Mouse (Mus musculus): ENCODE results near the gene Ldhb. TPM values are rescaled to one million over a fixed set of nuclear protein-coding genes. Genes with fewer than 3 reads are reported as not detected.

Gene Ldhb
- polyA plus RNA-seq, 1 experiment from 2014 or later: 215 TPM

GRCm38 (mm10) chr6:142514912-142515311, 7.2 kb upstream of the Ldhb start:
- no peak overlapping the region for H3K4me2 ChIP-seq
- peak; percentile 46 for TF ChIP-seq CTCF (IDR thresholded peaks at IDR 0.05; ENCODE audit: low read depth)
- H3K36me3 ChIP-seq (ENCODE audit: insufficient read depth): no peaks in the 10 kb centered on the region
- no peak overlapping the region for H3K9ac ChIP-seq
- H3K4me1 ChIP-seq (ENCODE audit: insufficient read depth): no peaks in the 10 kb centered on the region
- 1% methylated on average over 10 of the region's 10 CpGs for WGBS
- peak; percentile 65 for DNase-seq
- H3K27me3 ChIP-seq (ENCODE audit: insufficient read depth, low read length): 0 out of 2 replicates have a peak, but pooled peaks cover 4% of the 10 kb centered on the region
- H3K9me3 ChIP-seq (ENCODE audit: low read depth, low read length): no peaks in the 10 kb centered on the region
- no peak for ATAC-seq (ENCODE audit: insufficient read depth)
- H3K4me3 ChIP-seq (ENCODE audit: low read depth, low read length): no peak overlapping the region
- H3K27ac ChIP-seq (ENCODE audit: low read depth): no peak overlapping the region

- no peak overlapping the region for H3K27ac ChIP-seq (ENCODE audit: low read depth)
- ATAC-seq (ENCODE audit: insufficient read depth) (no peak), DNase-seq (no peak)
- H3K4me2 ChIP-seq: no peak overlapping the region
- peaks cover 9% of the 10 kb centered on the region; the same call in 1 of the 2 replicates for H3K27me3 ChIP-seq (ENCODE audit: insufficient read depth, low read length)
- H3K9ac ChIP-seq: no peak overlapping the region
- no peak overlapping the region for H3K4me3 ChIP-seq (ENCODE audit: low read depth, low read length)
- no peaks in the 10 kb centered on the region for H3K9me3 ChIP-seq (ENCODE audit: low read depth, low read length)
- no peak for TF ChIP-seq CTCF (IDR thresholded peaks at IDR 0.05; ENCODE audit: low read depth)
- H3K36me3 ChIP-seq (ENCODE audit: insufficient read depth): no peaks in the 10 kb centered on the region
- H3K4me1 ChIP-seq (ENCODE audit: insufficient read depth): 0 out of 2 replicates have a peak, but pooled peaks cover 2% of the 10 kb centered on the region
- 33% methylated on average over 3 of the region's 3 CpGs for WGBS
Observed at GRCm38 (mm10) chr6:142512902-142513301, 5.1 kb upstream of the Ldhb start.

GRCm38 (mm10) chr6:142511516-142512135, 3.9 kb upstream of the Ldhb start:
- Histone ChIP-seq H3K9ac (no peak overlapping the region), H3K9me3 (ENCODE audit: low read depth, low read length) (no peaks in the 10 kb centered on the region), H3K4me3 (ENCODE audit: low read depth, low read length) (no peak overlapping the region), H3K27me3 (ENCODE audit: insufficient read depth, low read length) (peaks cover 9% of the 10 kb centered on the region; the same call in 1 of the 2 replicates), H3K36me3 (ENCODE audit: insufficient read depth) (no peaks in the 10 kb centered on the region), H3K4me1 (ENCODE audit: insufficient read depth) (0 out of 2 replicates have a peak, but pooled peaks cover 7% of the 10 kb centered on the region), H3K27ac (ENCODE audit: low read depth) (no peak overlapping the region), H3K4me2 (no peak overlapping the region)
- DNase-seq (no peak), ATAC-seq (ENCODE audit: insufficient read depth) (no peak)
- 21% methylated on average over 12 of the region's 12 CpGs for WGBS
- no peak for TF ChIP-seq CTCF (IDR thresholded peaks at IDR 0.05; ENCODE audit: low read depth)

- Histone ChIP-seq H3K27ac (ENCODE audit: low read depth) (no peak overlapping the region), H3K9me3 (ENCODE audit: low read depth, low read length) (no peaks in the 10 kb centered on the region), H3K4me2 (no peak overlapping the region), H3K4me1 (ENCODE audit: insufficient read depth) (0 out of 2 replicates have a peak, but pooled peaks cover 12% of the 10 kb centered on the region), H3K36me3 (ENCODE audit: insufficient read depth) (peaks cover 4% of the 10 kb centered on the region; the same call in 1 of the 2 replicates), H3K9ac (no peak overlapping the region), H3K27me3 (ENCODE audit: insufficient read depth, low read length) (peaks cover 9% of the 10 kb centered on the region; the same call in 1 of the 2 replicates), H3K4me3 (ENCODE audit: low read depth, low read length) (no peak overlapping the region)
- TF ChIP-seq CTCF (IDR thresholded peaks at IDR 0.05; ENCODE audit: low read depth): no peak
- WGBS: 32% methylated on average over 4 of the region's 4 CpGs
- DNase-seq (peak; percentile 6), ATAC-seq (ENCODE audit: insufficient read depth) (no peak)
Observed at GRCm38 (mm10) chr6:142508663-142509062, 906 bp upstream of the Ldhb start.

GRCm38 (mm10) chr6:142507033-142507784, 548 bp downstream of the Ldhb start:
- no peak for TF ChIP-seq CTCF (IDR thresholded peaks at IDR 0.05; ENCODE audit: low read depth)
- peak overlapping the region; percentile 67 for H3K9ac ChIP-seq
- ATAC-seq (ENCODE audit: insufficient read depth): peak; percentile 67
- 1% methylated on average over 30 of the region's 30 CpGs for WGBS
- H3K27ac ChIP-seq (ENCODE audit: low read depth): 0 out of 2 replicates have a peak overlapping the region, but pooled peaks have one; percentile 21
- peaks cover 5% of the 10 kb centered on the region; the same call in 1 of the 2 replicates for H3K36me3 ChIP-seq (ENCODE audit: insufficient read depth)
- DNase-seq: peak; percentile 40
- peaks cover 9% of the 10 kb centered on the region; the same call in 1 of the 2 replicates for H3K27me3 ChIP-seq (ENCODE audit: insufficient read depth, low read length)
- H3K4me3 ChIP-seq (ENCODE audit: low read depth, low read length): peak overlapping the region; percentile 52
- H3K4me1 ChIP-seq (ENCODE audit: insufficient read depth): 0 out of 2 replicates have a peak, but pooled peaks cover 12% of the 10 kb centered on the region
- no peaks in the 10 kb centered on the region for H3K9me3 ChIP-seq (ENCODE audit: low read depth, low read length)
- peak overlapping the region; percentile 91 for H3K4me2 ChIP-seq

- Histone ChIP-seq H3K27me3 (ENCODE audit: insufficient read depth, low read length) (peaks cover 9% of the 10 kb centered on the region; the same call in 1 of the 2 replicates), H3K4me3 (ENCODE audit: low read depth, low read length) (peak overlapping the region; percentile 52), H3K27ac (ENCODE audit: low read depth) (no peak overlapping the region), H3K4me2 (peak overlapping the region; percentile 91), H3K9ac (peak overlapping the region; percentile 67), H3K9me3 (ENCODE audit: low read depth, low read length) (no peaks in the 10 kb centered on the region), H3K4me1 (ENCODE audit: insufficient read depth) (0 out of 2 replicates have a peak, but pooled peaks cover 12% of the 10 kb centered on the region), H3K36me3 (ENCODE audit: insufficient read depth) (peaks cover 5% of the 10 kb centered on the region; the same call in 1 of the 2 replicates)
- ATAC-seq (ENCODE audit: insufficient read depth): no peak
- 5% methylated on average over 10 of the region's 10 CpGs for WGBS
- TF ChIP-seq CTCF (IDR thresholded peaks at IDR 0.05; ENCODE audit: low read depth): no peak
- DNase-seq: peak; percentile 17
Observed at GRCm38 (mm10) chr6:142506338-142507032, 1.3 kb downstream of the Ldhb start.

All from lung, embryonic 14.5 days (tissue).